Mouse (Mus musculus) urinary bladder, adult 18-20 months (tissue): ENCODE measurements around the gene Ucp3.
A peak's percentile ranks its signal among the peaks of the same experiment; 100 is the strongest.

Source experiments
- DNase-seq, 2 experiments: peaks; one replicate each; pipeline ENCODE4 v3.0.0; 2022; ENCODE audit warnings: low spot score in 2 of 2, mixed read lengths in 2 of 2

Gene Ucp3

DNA sequence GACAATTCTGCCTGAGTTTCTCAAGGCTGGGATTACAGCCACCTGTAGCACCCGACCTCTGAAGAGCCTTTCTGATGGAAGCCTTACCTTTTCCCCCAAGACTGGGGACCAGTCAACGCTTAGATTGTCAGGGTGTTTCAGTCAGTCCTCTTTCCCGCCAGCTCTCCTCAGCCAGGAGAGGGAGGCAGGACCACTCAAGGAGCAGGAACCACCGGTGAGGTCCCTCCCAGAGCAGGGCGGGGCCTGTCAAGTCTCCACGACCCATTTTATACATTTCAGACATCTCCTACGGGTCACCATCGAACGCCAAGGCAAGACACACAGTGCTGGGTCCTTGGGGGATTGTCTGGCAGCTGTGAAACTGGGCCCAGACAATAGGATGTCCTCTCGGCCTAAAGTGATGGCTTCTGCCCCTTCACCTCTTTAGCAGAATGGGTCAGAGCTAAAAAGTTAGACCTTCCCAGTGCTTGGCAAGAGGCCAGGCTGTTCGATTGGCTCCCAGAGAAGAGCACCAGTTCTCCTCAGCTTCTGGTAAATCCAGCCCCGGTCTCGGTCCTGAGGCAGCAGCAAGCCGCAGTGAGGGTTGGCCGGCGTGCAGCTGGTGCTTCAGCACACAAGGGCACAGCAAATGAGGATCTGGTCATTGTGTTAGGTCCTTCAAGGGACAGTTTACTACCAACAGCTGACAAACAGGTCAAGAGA lies 27.6 kb downstream of the Ucp3 start:
- no peak for DNase-seq

DNA sequence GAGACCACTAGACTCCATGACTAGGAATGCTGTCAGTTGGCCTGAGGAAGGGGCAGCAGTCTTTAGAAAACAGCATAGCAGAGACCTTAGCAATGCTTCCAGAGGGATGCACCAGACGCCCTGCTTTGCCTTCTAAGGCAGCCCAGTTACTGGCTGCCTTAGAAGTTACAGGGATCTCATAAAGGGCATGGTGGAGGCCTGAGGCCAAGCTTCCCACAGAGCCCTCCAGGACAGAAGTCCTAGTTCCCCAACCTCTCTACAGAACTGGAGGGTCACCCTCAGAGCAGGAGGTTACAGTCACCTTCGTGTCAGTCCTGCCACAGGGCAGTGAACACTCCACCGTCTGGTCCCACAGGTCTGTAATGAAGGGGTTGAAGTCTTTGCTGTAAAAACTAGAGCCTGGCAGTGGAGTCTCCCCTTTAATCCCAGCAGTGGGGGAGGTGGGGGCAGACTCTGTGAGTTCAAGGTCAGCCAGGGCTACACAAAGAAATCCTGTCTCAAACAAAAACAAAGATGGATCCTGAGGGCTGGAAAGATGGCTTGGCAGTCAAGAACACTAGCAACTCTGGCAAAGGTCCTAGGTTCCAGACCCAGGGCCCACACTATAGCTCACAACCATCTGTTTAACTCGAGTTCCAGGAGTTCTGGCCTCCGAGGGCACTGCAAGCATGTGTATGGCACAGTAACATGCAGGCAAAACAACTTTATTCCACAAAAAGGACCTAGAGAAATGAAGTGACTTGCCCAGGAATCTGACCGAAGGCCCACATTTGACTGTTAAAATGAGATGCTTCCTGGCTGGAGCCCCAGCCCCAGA lies 28.4 kb downstream of the Ucp3 start:
- no peak for DNase-seq

GRCm38 (mm10) chr7:100501844-100502373 lies 29.1 kb downstream of the Ucp3 start:
- no peak for DNase-seq

GRCm38 (mm10) chr7:100502374-100502922 lies 29.7 kb downstream of the Ucp3 start:
- DNase-seq, result no peak

DNA sequence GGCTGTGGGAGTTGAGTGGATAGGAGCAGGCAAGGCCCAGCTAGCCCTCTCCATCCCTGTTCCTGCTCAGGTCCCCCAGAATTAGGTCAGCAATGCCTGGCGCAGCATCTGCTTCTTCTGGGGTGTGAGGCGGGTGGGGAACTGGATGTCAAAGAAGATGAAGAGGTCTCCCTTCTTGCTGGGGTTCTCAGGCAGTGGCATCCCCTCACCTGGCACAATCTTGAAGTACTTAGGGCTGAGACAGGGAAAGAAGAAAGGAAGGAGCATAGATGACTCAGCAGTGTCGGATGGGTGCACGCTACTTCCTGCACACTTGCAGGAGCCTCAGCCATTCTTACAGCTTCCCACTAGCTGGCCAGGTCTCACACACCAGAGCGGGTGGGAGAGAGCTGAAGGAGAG lies 30.3 kb downstream of the Ucp3 start:
- DNase-seq, result no peak

DNA sequence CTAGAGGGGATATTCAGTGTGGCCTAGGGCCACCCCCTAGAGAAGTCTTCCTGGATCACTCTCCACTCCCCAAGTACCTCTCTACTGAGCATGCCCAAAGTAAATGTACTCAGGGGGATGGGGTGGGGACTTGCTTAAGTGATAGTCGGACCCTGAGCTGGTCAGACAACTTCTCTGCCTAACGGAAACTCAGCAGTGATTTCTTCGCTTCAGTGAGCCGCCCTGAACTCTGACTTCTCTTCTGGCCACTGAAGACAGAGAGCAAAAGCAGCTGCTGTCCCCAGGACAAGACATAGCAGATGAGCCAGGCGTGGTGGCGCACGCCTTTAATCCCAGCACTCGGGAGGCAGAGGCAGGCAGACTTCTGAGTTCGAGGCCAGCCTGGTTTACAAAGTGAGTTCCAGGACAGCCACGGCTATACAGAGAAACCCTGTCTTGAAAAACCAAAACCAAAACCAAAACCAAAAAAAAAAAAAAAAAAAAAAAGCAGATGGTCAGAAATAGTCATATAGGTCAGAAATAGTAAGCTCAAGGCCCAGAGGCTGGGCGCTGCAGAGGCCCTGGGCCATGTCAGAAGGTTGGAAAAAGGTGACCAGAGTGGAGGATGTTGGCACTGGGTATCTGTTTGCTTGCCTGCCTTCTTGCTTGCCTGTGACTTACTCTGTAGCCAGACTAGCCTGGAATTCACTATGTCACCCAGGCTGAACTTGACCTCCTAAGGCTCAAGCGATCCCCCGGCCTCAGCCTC lies 32.1 kb downstream of the Ucp3 start:
- no peak for DNase-seq

DNA sequence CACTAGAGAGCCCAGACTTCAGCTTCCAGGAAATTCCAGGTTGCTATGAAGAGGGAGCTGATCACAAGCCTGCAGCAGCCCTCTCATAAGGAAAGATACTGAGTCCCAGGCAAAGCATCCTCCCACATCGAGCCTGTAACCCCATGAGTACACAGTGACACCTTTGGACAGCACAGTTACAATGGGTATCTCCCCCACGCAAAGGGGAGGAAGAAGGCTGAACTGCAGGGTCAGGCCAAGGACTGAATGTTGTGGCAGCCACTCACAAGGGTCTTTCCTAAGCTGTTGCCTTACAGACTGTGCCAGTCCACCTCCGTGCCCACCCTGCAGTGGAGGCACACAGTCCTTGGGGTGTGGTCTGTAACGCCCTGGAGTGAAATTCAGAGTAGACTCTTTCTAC lies 33.7 kb downstream of the Ucp3 start:
- DNase-seq, result no peak

DNA sequence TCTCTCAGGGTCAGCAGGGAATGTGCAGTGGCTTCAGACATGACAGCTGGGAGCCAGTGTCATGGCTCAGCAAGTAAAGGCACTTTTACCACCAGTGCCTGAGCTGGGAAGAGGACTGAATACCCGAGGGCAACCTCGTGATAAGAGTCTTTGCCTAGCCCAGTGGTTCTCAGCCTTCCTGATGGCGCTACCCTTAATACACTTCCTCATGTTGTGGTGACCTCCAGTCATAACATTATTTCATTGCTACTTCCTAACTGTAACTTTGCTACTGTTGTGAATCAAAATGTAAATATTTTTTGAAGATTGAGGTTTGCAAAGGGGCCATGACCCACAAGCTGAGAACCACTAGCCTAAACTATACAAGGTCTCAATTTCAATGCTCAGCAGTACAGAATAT lies 35.9 kb downstream of the Ucp3 start:
- DNase-seq, result no peak

DNA sequence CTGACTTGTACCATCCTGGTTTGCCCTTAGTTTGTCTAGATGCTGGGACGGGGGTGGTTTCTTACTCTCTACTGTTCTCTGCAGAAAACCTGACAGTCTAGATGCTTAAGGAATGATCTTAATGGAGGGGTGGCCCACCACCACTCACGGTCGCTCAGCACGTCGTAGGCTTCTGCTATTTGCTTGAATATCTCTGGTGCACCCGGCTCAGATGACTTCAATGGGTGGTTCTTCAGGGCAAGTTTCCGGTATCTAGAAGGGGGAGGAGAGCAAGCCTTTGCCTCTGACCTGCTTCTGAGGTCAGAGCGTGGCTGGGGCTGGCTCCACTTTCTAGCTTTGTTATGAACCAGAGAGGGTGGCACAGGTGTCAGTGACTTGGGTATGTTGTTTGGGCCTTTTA lies 38.8 kb downstream of the Ucp3 start:
- DNase-seq, result no peak

GRCm38 (mm10) chr7:100514573-100514972 lies 41.8 kb downstream of the Ucp3 start, which contains the start of gene Dnajb13:
Gene Dnajb13 (minus strand): TSS chr7:100514960.
- DNase-seq, result no peak

DNA sequence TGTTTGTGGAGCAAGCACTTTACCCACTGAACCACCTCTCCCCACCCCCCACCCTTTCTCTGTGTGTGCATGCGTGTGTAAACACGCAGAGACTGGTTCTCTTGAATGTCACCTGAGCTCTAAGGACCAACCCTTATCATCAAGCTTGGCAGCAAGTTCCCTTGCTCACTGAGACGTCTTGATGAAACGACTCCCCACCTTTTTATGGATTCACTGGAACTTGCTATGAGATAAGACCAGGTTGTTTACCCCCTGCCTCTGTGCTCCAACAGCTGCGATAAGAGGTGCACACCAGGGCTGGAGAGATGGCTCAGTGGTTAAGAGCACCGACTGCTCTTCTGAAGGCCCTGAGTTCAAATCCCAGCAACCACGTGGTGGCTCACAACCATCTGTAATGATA lies 47.4 kb downstream of the Ucp3 start:
- no peak for DNase-seq

DNA sequence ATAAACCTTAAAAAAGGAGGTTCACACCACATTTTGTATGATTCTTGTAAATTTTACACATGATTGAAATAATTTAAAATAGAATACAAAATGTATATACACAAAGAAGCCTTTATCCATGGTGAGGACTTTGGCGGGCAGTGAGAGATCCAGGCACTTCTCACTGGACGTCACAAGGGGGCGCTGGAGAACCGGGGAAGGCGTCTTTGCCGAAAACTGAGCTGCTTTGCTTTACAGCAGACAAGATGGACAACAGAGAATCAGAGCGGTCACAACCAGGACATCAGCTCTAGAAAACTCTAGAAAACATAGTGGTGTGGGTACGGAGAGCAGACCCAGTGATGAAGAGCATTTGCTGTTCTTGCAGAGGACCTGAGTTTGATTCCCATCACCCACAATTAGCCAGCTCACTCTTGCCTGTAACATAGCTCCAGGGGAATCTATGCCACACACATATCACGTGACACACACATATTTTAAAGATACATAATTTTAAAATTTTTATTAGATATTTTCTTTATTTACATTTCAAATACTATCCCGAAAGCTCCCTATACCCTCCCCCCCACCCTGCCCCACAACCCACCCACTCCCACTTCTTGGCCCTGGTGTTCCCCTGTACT lies 48.0 kb downstream of the Ucp3 start:
- peak; percentile 65 to 71 for DNase-seq

GRCm38 (mm10) chr7:100522222-100522621 lies 49.4 kb downstream of the Ucp3 start:
- no peak for DNase-seq

DNA sequence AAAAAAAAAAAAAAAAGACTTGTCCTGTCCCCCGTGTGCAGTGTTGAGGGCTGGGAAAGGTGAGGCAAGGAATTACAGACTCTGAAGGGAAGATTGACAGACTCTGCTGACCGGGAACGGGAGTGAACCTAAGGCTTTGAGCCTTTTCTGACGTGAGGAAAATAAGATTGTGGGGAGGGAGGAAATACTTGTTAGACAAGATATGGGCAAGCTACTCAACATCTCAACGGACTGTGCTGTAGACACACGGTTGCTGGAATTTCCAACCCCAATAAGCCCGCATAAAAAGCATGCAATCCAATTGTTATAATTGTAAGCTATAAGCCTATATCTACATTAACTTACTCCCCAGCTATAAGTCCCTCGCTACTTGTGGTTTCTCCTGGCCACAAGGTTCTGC lies 51.9 kb downstream of the Ucp3 start:
- DNase-seq, result no peak

DNA sequence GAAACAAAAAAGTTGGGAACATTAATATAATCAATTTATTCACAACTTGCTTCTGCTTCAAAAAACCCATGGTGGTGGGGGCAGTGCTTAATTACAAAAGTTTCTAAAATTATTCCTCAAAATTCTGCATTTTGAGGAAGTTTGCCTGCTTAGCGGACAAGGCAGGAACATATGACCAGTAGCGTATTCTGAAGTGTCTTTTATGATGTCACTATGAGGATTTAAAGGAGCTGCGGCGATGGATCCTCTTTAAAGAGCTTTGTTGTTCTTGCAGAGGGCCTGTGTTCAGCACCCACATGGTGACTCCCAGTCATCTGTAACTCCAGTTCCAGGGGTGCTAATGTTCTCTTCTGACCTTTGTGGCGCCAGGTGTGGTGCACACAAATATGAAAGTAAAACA lies 58.0 kb downstream of the Ucp3 start:
- no peak for DNase-seq

GRCm38 (mm10) chr7:100533503-100533902 lies 60.7 kb downstream of the Ucp3 start:
- DNase-seq, result no peak

GRCm38 (mm10) chr7:100534216-100534615 lies 61.4 kb downstream of the Ucp3 start:
- no peak for DNase-seq

GRCm38 (mm10) chr7:100535831-100536230 lies 63.0 kb downstream of the Ucp3 start:
- DNase-seq, result no peak
